Mouse (Mus musculus) c-Kit-positive CD71-negative TER-119-negative erythroid progenitor cells, embryonic 14.5 days (primary cell): ENCODE data around the gene Ephx3.
"Not testable (repeated sequence)": the region's sequence is repeated elsewhere in the genome, so short reads cannot be mapped to it uniquely, and the experiment has no call there.

Experiments used
- DNase-seq: peaks from one replicate; pipeline ENCODE4 v3.0.0-alpha.2; 2013; ENCODE audit warnings: low read depth

Gene Ephx3

DNA sequence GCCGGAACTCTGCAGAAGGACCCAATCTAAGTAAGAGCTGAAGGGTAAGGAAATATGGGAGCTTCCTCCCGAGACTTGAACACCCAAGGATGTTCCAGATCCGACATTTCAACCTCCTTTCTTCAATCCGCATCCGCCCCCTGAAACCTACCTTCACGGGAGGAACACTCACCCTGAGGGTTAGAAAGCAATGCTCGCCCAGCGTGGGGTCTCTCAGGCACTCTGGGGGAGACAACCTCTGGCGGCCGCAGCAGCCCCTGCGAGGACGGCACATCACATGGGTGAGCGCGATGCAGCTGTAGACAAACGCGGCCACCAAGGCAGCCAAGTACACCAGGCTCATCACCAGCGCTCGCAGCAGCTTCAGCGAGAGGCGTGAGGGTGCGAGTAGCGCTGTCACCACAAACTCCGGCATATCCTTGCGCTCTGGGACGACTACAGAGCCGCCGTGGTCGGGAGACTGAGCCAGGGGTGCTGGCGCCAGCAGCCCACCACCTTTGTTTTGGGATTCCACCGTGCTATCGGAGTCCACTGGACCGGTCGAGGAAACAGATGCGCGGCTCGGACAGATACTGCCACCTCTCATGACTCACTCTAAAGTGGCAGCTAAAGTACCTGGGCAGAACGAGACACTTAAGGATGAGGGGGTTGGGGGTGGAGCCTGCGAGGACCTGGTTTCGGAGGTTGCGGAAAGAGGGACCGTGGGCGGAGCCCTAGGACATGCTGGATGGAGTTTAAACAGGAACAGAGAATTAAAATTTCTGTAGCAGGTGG is at the start of gene Ephx3:
Gene Ephx3 (minus strand): TSS at position 687 of the 774 bp plus-strand sequence.
- DNase-seq, result no peak

DNA sequence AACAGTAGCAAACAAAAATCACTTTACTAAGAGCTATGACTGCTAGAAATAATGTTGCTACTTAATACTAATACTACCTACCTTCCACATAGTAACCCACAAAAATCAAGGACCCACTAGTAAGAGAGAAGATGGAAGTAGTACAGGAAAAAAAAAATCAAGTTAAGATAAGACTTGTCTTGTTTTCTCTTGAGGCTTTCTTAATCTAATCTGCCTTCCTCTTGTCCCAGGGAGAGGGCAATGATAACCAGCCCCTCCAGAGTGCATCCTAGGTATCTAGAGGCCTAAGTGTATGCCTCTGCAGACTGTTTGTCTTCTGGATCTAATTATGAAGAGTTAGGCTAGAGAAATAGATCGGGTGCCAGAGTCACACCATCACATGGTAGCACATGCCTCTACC is 49.2 kb upstream of the Ephx3 start:
- no peak for DNase-seq

DNA sequence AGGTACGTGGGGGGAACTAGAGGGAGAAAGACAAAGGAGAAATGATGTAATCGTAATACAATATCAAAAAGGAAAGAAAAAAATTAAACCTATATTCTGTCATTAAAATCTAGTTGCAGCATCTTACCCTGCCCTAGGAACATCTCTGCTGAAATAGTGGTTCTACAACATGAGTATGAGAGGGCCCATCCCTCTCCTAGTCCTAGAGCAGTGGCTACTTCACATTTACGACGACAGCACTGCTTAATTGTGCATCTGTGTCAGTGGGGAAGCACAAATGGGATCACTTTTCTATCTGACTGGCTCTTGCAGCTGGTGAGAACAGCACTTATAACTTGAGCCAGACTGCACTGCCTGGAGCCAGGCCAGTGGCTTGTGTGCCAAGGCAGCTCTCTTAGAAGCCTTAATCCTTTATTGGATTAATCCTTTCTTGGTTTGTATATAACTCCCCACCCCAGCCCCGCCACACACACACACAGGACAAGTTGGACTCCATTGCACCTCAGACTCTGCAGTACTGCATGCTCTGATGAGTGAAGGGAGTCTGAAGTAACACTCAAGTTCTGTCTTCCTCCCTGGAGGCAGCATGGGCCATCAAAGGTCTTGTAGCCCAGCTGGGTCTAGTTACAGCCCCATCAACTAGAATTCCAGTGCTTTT is 46.3 kb upstream of the Ephx3 start:
- no peak for DNase-seq

DNA sequence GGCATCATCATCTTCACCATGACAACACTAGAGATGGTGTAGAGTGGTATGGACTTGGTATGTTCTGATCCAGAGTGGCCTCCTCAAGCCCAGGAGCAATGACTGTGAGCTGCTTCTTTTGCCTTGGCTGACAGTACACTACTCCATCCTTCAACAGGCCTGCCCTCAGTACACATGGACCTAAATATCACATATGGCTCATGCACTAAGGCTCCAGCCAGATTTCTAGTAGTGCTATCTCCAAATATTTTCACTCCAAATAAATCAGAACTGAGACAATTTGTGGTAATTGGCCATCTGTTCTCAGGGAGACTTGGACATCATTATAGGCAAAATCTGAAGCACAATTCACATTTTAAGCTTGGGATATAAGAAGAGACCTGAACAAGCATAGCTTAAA is 43.8 kb upstream of the Ephx3 start:
- DNase-seq, result no peak

DNA sequence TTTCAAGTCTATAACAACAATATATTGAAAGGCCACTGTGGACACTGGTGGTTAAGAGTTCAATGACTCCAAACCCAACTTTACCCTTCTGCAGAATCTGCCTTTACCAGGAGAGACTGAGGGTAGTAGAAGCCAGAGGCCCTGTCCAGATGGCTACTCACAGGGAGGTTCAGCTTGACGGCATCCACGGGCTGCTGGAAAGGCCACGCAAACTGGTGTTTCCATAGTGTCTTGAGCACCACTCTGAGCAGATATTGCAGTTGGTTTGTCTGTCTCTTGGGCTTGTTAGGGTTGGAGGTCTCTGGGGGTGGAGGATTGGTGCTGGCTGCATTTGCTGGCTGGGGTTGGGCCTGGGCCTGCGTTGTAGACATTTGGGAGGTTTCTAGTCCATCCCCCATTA is 39.9 kb upstream of the Ephx3 start:
- no peak for DNase-seq

DNA sequence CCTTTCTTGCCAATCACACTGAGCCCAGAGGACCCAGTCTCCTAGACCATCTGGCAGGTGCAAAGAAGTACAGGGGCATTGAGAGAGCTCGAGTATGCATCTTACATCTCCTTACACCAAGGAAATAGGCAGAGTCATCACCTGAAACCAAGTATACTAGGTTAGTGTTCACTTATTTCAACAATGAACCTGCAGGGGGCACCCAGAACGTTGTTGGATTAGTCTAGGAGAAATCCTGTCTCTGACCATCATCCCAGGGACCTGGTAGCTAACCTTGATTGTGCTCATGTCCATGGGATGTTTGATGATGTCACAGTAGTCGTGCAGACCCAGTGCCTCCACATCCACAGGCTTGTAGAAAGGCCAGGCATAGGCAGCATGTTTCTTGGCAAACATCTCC is 31.5 kb upstream of the Ephx3 start:
- DNase-seq, result no peak

DNA sequence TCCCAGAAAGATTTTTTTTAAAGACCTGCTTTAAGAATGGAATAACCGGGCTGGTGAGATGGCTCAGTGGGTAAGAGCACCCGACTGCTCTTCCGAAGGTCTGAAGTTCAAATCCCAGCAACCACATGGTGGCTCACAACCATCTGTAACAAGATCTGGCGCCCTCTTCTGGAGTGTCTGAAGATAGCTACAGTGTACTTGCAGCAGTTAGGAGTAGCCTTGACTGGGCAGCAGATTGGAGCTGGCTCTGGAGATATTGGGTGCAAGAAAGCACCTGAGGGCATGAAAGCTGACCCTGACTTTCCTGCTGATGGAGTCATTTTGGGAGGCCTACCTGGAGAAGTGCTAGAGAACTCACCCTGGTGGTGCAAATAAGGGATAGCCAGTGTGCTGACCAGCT is 26.2 kb upstream of the Ephx3 start:
- not testable (repeated sequence) for DNase-seq

DNA sequence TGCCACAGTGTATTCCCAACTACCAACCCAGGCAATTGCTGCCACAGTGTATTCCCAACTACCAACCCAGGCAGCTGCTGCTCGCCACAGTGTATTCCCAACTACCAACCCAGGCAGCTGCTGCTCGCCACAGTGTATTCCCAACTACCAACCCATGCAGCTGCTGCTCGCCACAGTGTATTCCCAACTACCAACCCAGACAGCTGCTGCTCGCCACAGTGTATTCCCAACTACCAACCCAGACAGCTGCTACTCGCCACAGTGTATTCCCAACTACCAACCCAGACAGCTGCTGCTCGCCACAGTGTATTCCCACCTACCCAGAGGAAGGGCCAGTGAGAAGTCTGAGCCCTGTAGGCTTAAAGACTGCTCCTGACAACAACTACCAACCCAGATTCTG is 22.2 kb upstream of the Ephx3 start:
- DNase-seq, result not testable (repeated sequence)

DNA sequence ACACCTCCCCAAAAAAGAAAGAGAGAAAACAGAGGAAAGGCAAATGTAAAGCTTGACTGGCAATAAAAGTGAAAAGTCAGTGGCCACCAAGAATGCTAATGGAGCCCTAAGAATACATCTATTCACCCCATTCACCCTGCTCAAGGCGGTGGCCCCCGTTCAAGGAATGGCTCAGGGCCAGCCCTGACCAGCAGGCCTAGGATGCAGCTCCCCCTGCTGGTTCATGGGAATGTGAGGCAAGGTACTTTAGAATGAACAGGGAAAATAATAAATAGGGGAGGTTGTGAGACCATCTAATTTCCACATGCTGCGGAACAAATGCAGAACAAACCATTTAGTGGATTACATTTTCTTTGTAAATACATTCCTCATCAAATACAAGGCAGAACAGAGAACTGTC is 20.4 kb upstream of the Ephx3 start:
- DNase-seq, result no peak

DNA sequence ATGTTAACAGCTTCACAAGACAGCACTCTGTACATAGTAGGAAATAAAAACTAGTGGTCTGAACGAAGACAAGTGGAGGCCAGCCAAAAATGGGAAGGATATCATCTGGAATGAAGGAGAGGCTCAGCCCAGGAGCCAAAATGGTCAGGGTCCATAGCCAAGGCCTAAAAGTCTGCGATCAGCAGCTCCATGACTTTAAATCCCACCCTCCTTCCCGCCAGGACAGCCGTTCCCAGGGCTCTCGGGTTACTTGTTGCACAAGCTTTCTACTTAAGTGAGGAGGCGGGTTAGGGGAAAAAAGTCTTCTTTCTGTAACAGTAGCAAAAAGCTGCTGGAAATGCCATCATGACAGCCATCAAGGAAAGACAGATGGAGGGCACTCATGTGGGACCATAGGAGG is 19.8 kb upstream of the Ephx3 start:
- no peak for DNase-seq

DNA sequence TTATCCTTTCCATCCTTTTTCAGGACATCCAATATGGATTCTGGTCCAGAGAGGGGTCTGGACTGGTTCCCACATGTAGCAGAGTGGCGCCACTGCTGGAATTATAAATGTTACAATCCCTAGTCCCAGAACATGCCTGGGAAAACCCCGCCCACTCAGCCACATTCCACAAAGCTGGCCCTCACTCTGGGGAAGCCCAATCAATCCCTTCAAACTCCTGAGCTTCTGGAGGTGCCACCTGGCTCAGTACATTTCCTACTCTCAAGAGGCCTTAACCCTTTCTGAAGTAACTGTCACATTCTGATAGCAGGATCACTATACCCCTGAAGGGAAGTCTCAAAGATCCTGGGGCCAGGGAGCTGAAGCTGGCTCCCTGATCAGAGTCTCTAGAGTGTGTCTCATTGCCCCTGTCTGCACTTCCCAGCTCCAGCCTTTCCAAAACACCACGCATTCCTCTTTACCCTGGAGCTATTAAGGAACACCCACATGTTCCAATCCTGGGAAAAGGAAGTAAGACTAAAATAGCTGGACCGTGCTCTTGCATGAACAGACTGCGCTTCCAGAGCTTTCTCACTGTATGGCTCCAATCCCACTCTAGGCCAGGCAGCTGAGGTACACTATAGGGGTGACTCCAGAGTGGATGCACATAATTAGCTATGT is 18.4 kb upstream of the Ephx3 start:
- no peak for DNase-seq

DNA sequence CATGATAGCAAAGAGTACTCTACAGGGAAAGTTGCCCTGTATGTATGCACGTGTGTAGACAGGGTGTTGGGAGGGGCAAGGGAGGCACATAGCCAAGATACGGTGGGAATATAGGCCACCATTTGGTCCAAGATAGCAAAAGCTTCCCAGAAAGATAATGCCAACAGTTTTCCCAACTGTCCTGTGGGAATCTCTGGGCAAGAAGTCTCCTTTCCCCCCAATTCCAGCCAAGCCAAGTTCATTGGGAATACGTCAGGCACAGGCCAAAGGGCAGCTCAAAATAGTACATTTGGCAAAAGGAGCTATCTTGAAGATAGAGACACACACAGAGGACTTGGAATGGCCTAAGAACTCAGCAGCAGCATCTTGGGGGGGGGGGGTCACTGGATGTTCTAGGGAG is 16.0 kb upstream of the Ephx3 start:
- DNase-seq, result no peak

DNA sequence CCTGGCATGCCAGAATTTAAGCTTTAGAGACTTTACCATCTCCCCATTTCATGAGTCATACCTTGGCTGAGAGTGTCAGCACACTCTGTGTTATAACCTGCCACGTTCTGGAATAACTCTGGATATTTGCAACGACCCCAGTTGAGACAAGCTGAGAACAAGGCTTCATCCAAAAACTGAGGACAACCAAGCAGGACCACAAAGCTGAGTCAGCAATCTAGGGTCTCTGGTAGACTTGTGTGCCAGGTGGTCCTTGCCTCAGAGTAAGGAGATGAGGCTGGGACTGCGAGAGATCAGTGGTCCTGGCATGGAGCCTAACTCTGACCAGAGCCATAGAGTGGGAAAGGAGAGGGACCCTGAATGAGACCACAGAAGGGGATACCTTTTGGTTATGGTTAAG is 13.6 kb upstream of the Ephx3 start:
- DNase-seq, result no peak

DNA sequence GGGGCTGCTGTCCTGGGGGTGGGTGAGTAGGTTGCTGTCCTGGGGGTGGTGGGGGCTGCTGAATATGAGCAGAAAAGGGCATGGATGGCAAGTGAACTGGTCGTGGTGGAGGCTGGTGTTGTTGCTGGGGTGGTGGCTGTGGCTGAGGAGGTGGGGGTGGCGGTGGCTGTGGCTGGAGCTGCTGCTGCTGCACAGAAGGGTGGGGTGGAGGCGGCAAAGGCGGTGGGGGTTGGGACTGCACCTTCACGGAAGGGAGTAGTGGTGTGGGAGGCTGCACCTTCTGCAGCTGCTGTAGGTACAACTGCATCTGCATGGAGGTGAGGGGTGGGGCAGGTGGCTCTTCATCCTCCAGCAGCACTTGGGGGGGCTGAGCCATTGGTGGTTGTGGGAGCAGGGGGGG is 11.7 kb upstream of the Ephx3 start:
- no peak for DNase-seq

DNA sequence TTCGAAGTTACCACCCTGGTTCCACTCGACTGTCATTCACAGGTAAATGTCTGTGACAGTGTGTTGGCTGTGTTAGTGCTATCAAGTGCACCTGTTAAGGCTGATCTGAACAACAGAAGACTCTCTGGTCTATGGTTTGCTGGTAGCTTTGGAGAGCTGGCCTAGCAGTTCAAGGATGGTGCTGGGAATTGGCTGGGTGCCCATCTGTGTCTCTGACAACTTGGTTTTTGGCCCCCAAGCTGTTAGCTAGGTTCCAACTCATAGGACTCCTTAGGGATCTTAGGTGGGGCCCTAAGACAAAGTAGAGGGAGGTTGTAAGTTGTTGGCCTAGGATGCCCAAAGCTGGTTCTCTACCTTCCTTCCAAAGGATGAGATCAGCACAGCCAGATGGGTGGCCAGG is 10.4 kb upstream of the Ephx3 start:
- no peak for DNase-seq

DNA sequence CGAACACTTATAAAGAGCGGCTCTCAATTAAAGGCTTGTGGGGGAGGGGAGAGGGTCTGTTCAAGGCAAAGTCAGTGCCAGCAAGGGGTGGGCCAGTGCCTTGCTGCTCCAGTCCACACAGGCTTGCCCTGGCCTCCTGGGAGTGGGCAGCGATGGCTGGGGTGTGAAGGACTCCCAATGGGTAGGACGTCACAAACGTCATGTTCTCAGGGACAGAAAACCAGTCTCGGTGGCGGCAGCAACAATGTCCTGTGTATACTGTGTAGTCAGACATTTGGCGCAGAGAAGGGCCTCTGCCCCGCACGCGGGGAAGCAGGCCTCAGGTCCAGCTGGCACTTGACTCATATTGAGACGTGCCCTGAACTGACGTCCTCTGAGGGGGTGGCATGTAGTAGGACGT is 7.8 kb upstream of the Ephx3 start:
- DNase-seq, result no peak

DNA sequence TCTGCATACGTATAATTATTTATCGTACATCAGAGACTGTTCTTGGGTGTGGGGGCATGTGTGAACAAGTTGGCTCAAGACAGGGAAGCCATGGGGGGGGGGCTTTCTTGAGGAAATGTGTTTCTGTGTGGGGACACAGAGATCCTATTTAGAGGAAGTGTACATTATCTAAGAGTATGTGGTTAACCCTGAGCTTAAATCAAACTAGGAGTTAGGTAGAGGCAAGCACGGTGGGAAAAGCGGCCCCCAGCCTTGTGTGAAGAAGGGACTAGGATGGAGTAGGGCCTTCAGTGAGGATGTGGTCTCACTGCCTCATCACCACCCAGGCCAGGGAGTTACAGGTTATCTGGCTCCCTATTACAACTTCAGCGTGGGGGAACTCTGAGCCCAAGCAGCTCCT is 6.4 kb upstream of the Ephx3 start:
- DNase-seq, result no peak

DNA sequence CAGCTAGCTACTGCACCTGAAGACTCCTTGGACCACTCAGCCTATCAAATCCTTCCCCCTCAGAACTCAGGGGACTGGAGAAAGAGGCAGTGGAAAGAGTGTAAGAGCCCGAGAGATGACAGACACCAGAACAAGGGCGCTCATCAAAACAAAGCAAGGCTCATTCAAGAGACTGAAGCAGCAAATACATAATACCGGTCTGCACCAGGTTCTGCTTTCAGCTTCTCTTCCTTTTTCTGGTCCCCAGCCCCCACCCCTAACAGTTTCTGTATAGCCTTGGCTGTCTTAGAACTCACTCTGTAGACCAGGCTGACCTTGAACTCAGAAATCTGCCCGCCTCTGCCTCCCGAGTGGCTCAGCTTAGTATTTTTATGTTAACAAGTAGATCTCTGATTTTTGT is 3.7 kb upstream of the Ephx3 start:
- no peak for DNase-seq

DNA sequence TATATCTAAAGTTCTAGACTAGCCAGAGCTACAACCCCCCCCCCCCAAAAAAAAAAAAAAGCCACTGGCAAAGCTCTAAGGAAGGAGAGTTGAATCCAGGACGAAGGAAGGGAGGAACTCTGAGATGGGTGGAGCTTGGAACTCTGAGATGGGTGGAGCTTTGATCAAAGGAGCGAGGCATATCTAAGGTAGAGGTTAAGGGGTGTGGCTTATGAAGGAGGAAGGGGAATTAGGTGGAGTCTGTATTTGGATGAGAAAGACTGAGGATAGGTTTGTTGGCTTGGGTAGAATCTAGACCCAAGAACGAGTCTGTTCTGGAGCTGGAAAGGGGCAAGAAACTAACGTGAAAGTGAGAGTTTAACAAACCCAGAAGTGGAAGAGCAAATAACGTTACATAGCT is 501 bp upstream of the Ephx3 start:
- DNase-seq, result no peak

DNA sequence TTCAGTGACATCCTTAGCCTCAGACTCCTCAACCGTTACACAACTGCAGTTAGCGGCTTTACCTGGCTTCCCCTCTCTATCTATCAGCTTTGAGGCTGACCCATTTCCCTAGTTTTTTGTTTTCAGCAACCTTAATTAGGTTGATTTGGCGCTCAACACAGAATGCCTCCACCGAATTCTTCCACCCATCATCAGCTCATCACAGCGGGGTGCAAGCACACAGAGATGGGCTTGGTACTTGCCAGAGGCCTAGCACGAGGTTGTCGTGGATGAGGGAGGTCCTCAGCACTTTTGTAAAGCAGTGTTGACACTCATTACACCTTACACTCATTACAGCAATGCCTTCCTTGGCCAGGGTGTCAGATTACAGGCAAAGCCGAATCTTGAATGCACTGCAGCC is 6.3 kb downstream of the Ephx3 start:
- no peak for DNase-seq

DNA sequence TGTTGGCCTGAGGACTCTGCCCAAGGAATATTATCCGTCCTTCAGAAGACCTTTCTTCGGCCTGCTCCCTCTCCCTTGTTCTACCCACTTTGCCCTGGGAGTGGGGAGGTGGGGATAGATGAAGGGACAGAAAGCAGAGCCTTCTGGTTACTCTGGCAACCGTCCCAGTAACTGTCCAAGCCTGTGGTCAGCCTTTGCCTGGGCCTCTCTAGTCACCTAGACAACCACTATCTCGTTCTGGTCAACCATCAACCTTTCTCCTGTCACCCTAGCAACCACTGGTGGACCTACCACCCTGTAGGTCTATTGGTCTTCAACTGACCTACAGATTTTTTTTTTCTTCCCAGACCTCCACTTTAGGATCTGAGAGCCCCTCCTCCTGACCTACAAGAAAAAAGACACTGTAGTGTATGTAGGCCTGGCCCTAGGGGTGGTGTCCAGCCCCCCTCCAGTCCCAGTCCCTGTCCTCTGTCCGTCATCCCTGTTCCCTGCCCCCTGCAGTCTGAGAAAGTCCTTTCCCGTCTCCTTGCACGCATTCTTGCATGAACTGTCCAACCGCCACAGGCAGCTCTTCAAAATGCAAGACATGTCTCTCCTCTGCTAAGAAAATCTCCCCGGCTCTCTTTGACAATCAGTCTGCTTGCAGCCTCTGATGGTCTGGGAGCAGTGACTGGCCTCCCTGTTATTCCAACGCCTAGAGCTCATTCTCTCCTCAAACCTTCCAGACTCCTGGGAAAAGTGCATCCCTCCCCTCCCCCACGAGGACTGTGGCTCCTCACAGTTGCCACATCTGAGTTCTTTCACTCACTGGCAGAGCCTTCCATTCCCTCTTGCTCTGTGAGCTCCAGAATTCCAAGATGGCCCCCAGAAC is 9.5 kb downstream of the Ephx3 start:
- DNase-seq, result no peak

DNA sequence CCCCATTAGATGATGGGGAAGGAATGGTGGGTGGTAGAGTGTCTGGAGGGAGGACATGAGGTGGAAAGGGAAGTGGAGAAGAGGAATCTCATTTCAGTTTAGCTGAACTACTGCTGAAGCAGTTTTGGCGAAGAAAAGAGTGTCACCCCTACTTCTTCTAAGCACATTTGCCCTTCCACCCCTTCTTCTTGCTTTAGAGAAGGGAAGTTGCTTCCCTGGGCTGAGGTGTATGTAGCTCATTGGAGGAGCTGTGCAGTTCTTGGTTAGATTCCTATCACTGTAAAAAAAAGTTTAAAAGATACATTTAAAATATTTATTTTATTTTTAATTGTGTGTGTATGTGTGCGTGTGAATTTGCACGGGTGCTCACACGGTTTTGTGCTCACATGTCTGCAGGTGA is 12.4 kb downstream of the Ephx3 start:
- no peak for DNase-seq

DNA sequence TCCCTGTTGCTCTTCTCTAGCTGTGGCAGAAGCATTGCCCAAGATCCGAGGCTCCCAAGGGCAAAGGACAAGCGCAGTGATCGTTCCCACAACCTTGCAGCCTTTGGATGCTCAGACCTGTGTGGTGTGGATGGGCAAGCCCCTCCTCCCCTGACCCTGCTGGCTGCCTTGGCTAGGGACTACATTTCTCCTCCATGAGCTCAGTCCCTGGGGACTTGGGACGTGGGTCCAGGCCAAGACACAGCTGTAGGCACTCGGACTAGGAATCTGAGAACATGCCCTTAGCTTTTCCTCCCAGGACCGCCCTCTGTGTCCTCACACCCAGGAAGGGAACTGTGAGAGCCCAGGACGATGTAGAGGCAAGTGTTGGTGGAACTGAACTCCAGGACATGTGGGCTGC is 16.2 kb downstream of the Ephx3 start:
- no peak for DNase-seq
